Mouse (Mus musculus) cerebellum, adult 9-11 months (tissue): ENCODE data around the gene Muc2.

Source experiments
- DNase-seq: peaks from one replicate; pipeline ENCODE4 v3.0.0; 2022

Gene Muc2

GRCm38 (mm10) chr7:141770988-141771387, 80.8 kb downstream of the Muc2 start:
- DNase-seq, result no peak

GRCm38 (mm10) chr7:141772058-141772557, 82.0 kb downstream of the Muc2 start:
- DNase-seq, result no peak

- DNase-seq, result no peak
Observed at GRCm38 (mm10) chr7:141774855-141775254, 84.7 kb downstream of the Muc2 start.

- DNase-seq, result no peak
Observed at GRCm38 (mm10) chr7:141776199-141776598, 86.1 kb downstream of the Muc2 start.

- no peak for DNase-seq
Observed at GRCm38 (mm10) chr7:141788677-141789452, 98.7 kb downstream of the Muc2 start, which contains the start of gene Muc5ac. TSS of gene Muc5ac (plus strand) at chr7:141788972.

GRCm38 (mm10) chr7:141794251-141794650, 104.1 kb downstream of the Muc2 start:
- no peak for DNase-seq

- no peak for DNase-seq
Observed at GRCm38 (mm10) chr7:141803206-141803605, 113.1 kb downstream of the Muc2 start.
